Mouse (Mus musculus) erythroblast, embryonic 14.5 days (primary cell): ENCODE data around the gene Cdyl2.

Experiments used
- GATA1 ChIP-seq: IDR thresholded peaks from 2 replicates; pipeline ENCODE4 v1.6.1; 2012; ENCODE audit warnings: low read length, inconsistent platforms, mixed read lengths
- TAL1 ChIP-seq: IDR thresholded peaks from 3 replicates; pipeline ENCODE4 v1.6.1; 2012; ENCODE audit warnings: low read length, inconsistent platforms, mixed read lengths

GRCm38 (mm10) chr8:116633470-116634150, 99.2 kb downstream of the Cdyl2 start:
- no peak for TF ChIP-seq GATA1
- TF ChIP-seq TAL1 = no peak
